Mouse (Mus musculus): Measurements from ENCODE around the gene Gm21972.

GRCm38 (mm10) chr1:86187856-86188255 is 54.4 kb downstream of the Gm21972 start:
- TF ChIP-seq MEF2A (IDR thresholded peaks at IDR 0.05; ENCODE audit: borderline replicate concordance, low read depth, low read length): no peak
- TF ChIP-seq GABPA (IDR thresholded peaks at IDR 0.05; ENCODE audit: insufficient replicate concordance, low read depth, low read length): no peak
- TF ChIP-seq RAD21 (IDR thresholded peaks at IDR 0.05; ENCODE audit: low read depth, low read length): no peak
- TF ChIP-seq NELFE (IDR thresholded peaks at IDR 0.05; ENCODE audit: low read depth, low read length): no peak

Data from CH12.LX (cell line).